Mouse (Mus musculus): ENCODE results near the gene Myo1e.

DNA sequence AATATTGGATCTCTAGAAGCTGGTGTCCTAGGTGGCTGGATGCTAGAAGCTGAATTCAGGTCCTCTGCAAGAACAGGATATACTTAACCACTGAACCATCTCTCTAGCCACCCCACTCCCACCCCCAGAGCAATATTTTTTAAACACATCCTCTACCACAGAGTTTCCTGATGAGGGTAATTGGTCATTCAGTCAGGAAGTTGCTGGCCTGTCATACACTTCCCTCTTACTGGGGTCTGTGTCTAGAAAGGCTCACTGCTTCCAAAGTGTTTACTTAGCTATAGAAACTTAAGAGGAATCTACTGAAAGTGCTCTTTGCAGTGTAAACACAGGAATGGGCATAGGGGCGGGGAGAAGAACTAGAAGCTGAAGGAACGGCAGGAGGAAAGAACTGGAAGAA lies 30.4 kb downstream of the Myo1e start:
- TF ChIP-seq POLR2A (IDR thresholded peaks at IDR 0.05; ENCODE audit: insufficient read depth, low read depth, low read length) (no peak), CTCF (IDR thresholded peaks at IDR 0.05) (no peak)
